Mouse (Mus musculus) heart, embryonic 16.5 days (tissue): ENCODE measurements at regions not wholly inside any gene's neighbourhood (a gene's known extent, or its start where the extent isn't known, plus 50 kb on each side); places are given as distances from the start of the nearest gene placed in this dataset.

Experiments used
- ATAC-seq: fragments of 200-750 bp; cut with Nextera tagmentation; replicated peaks from 2 replicates; pipeline ENCODE4 v1.8.0; 2017; ENCODE audit warnings: moderate number of reproducible peaks; ENCODE audit not compliant: insufficient read depth, low FRiP score; ENCODE audit errors: extremely low read depth
- H3K27ac ChIP-seq: fragments of 300-500 bp; sonication (generic); 2 replicates; pipeline ENCODE4 v1.5.1; 2014; ENCODE audit warnings: mild to moderate bottlenecking, low read length, control low read depth, moderate library complexity
- H3K27me3 ChIP-seq: fragments of 300-500 bp; sonication (generic); 2 replicates; pipeline ENCODE4 v1.6.1; 2014; ENCODE audit warnings: low read length, mixed read lengths; ENCODE audit not compliant: control insufficient read depth, insufficient read depth
- H3K36me3 ChIP-seq: fragments of 300-500 bp; sonication (generic); 2 replicates; pipeline ENCODE4 v1.6.1; 2014; ENCODE audit not compliant: control insufficient read depth, insufficient read depth
- H3K4me1 ChIP-seq: fragments of 300-500 bp; sonication (generic); 2 replicates; pipeline ENCODE4 v1.6.1; 2014; ENCODE audit warnings: low read length, mixed read lengths; ENCODE audit not compliant: control insufficient read depth, insufficient read depth
- H3K4me2 ChIP-seq: fragments of 300-500 bp; sonication (generic); 2 replicates; pipeline ENCODE4 v1.6.1; 2014; ENCODE audit warnings: low read depth, mild to moderate bottlenecking, control low read depth, low read length
- H3K4me3 ChIP-seq: fragments of 300-500 bp; sonication (generic); 2 replicates; pipeline ENCODE4 v1.5.1; 2014; ENCODE audit warnings: mild to moderate bottlenecking, control low read depth, low read length
- H3K9ac ChIP-seq: fragments of 300-500 bp; sonication (generic); 2 replicates; pipeline ENCODE4 v1.6.1; 2014; ENCODE audit warnings: low read length, control low read depth
- H3K9me3 ChIP-seq: fragments of 300-500 bp; sonication (generic); replicated peaks from 2 replicates; pipeline ENCODE4 v1.6.1; 2016; ENCODE audit warnings: low read length; ENCODE audit not compliant: control insufficient read depth
- WGBS: fragments of 180-500 bp; shearing (Covaris S2); extraction: QIAGEN DNeasy Blood & Tissue Kit; methylation state at CpG from one replicate; pipeline ENCODE4 v1.1.7; 2014; 5-methylcytosine and 5-hydroxymethylcytosine counted together

DNA sequence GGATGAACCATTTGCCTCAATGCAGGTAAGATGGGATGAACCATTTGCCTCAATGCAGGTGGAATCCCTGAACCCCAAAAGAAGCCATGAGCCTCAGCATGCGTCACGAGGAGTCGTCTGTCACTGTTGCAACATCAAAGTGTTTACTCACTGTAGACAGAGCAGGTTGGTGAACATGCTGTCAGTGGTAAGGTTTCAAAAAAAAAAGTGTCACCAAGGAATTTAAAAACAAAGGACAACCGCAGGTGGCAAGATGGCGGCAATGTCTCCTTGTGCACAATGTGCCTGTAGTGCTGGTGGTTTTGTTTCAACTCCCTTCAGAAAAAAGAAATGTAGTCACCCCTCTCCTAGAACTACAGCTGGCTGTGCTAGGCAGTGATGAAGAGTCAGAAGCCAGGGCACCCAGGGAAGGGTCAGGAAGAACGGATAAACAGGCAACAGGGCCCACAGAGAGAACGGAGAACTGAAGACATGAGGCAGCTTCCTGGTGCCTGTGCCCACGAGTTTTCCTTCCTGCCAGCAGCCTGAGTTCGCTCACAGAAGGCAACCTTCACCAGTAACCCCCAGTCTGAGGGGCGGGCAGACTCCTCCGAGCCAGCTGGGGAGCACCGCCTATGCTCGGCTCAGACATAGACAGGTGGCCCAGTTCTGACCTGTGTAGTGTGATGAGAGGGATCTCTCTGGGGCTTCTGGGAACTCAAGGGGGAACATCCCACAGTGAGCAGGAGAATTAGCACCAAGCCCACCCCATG lies 223.9 kb downstream of the Bcl11b start:
- peak; percentile 63; the same call in 1 of the 2 replicates for ATAC-seq
- WGBS: 78% methylated on average over 13 of the region's 13 CpGs

DNA sequence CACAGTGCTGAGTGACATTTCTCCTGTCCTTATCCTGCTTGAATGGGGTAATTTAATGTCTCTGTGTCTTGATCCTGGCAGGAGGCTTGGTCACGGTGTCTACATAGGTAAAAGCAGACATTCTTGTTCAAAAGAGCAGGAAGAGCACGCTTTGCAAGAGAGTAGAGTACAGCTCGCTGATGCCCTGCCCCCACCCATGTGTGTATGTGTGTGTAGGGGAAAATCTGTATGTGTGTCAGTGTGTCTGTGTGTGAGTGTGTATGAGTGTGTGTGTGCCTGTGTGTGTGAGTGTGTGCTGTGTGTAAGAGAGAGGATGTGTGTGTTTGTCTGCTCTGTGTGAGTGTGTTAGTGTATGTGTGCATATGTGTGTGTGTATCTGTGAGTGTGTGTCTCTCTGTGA lies 221.3 kb downstream of the Bcl11b start:
- no peaks in the 10 kb centered on the region for H3K27me3 ChIP-seq
- no peak overlapping the region for H3K4me3 ChIP-seq
- WGBS: 66% methylated on average over 3 of the region's 3 CpGs
- H3K27ac ChIP-seq: no peak overlapping the region
- H3K36me3 ChIP-seq: no peaks in the 10 kb centered on the region
- ATAC-seq: no peak
- H3K4me2 ChIP-seq: no peak overlapping the region
- no peak overlapping the region for H3K9ac ChIP-seq
- H3K4me1 ChIP-seq: no peaks in the 10 kb centered on the region
- no peaks in the 10 kb centered on the region for H3K9me3 ChIP-seq

More for the DNA sequence above, 223.9 kb downstream of the Bcl11b start:
- Histone ChIP-seq H3K4me2 (no peak overlapping the region), H3K36me3 (no peaks in the 10 kb centered on the region), H3K4me3 (no peak overlapping the region), H3K4me1 (no peaks in the 10 kb centered on the region), H3K27me3 (no peaks in the 10 kb centered on the region), H3K27ac (no peak overlapping the region), H3K9ac (no peak overlapping the region), H3K9me3 (no peaks in the 10 kb centered on the region)

DNA sequence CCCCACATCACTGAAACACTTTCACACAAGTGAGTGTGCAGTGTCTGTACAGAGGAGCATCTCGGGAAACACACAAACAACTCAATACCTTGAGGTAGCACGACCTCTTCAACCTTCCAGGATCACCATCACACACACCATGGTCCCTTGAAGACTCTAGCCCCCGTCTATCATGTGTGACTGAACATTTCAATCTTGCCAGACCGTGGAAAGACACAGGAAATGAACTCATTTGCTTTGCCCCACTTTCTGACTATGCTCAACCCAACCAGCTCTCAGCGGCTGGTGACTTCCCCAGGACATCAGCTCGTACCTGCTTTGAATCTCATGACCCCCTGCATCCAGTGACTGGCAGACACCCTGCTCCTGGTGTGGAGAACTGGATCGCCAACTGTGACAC lies 219.6 kb downstream of the Bcl11b start:
- 76% methylated on average over 7 of the region's 7 CpGs for WGBS
- H3K36me3 ChIP-seq: no peaks in the 10 kb centered on the region

DNA sequence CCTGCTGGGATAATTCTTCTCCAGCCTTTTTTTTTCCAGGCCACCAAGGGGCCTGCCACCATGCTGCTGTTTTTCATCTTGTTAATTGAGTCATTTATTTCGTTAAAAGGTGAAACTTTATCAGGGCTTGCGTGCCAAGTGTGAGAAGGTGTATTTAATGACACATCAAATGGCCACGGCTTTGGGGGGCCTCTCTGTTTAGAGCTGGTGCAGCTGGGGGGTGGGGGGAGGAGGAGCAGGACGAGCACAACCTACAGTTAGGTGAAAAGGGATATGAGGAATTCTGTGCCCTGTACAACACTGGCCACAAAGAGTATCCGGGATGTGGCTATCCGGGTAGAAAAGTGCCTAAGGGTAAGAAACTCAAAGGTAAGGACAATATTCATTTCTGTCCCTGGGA lies 213.6 kb downstream of the Bcl11b start:
- no peaks in the 10 kb centered on the region for H3K9me3 ChIP-seq
- H3K27me3 ChIP-seq: no peaks in the 10 kb centered on the region
- H3K36me3 ChIP-seq: no peaks in the 10 kb centered on the region
- no peak overlapping the region for H3K4me3 ChIP-seq
- no peak overlapping the region for H3K27ac ChIP-seq
- no peak overlapping the region for H3K9ac ChIP-seq
- 44% methylated on average over 6 of the region's 6 CpGs for WGBS
- no peak overlapping the region for H3K4me2 ChIP-seq
- no peaks in the 10 kb centered on the region for H3K4me1 ChIP-seq
- ATAC-seq: no peak

More for the DNA sequence above, 219.6 kb downstream of the Bcl11b start:
- H3K4me2 ChIP-seq: no peak overlapping the region
- ATAC-seq: no peak
- no peak overlapping the region for H3K27ac ChIP-seq
- no peak overlapping the region for H3K9ac ChIP-seq
- no peaks in the 10 kb centered on the region for H3K9me3 ChIP-seq
- no peaks in the 10 kb centered on the region for H3K4me1 ChIP-seq
- no peaks in the 10 kb centered on the region for H3K27me3 ChIP-seq
- H3K4me3 ChIP-seq: no peak overlapping the region

DNA sequence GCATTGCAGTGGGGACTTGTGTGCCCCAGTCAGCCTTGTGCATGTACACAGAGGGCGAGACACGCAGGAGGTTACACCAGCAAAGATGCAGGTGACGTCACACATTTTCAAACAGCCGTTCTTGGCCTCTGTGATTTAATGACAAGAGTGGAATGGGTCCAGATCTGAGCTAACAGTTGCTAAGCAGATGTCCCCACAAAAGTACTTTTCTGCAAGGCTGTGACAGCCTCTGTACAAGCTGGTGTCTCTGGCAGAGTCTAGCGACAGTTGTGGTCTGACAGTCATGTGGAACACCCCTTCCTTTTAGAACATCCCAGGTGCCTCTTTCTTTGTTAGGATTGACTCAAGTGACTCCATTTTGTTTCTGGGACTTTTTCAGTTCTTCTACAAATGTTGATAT lies 203.1 kb downstream of the Bcl11b start:
- Histone ChIP-seq H3K36me3 (no peaks in the 10 kb centered on the region), H3K9me3 (no peaks in the 10 kb centered on the region), H3K27me3 (no peaks in the 10 kb centered on the region), H3K4me1 (no peaks in the 10 kb centered on the region), H3K9ac (no peak overlapping the region), H3K4me3 (no peak overlapping the region), H3K27ac (no peak overlapping the region), H3K4me2 (no peak overlapping the region)
- 83% methylated on average over 5 of the region's 5 CpGs for WGBS
- no peak for ATAC-seq

DNA sequence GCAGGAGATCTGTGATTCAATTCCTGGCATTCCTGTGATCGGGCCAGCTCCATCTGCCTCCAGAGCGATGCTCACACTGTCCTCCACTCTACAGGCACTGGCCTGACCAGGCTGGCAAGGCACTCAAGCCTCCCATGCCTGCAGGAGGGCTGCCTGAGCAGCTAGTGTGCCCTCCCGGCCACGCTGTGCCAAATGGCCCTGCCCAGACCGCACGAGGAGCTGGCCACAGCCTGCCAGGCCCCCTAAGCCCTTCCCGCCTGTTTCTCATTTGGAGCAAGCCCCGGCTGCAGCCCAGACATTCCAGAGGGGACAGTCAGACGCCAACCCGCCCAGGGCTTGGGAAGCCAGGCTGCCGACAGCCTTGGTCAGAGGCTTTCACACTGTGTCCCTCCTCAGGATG lies 195.8 kb downstream of the Bcl11b start:
- Histone ChIP-seq H3K4me3 (no peak overlapping the region), H3K27ac (no peak overlapping the region), H3K36me3 (no peaks in the 10 kb centered on the region), H3K9ac (no peak overlapping the region), H3K9me3 (no peaks in the 10 kb centered on the region), H3K4me2 (no peak overlapping the region), H3K4me1 (no peaks in the 10 kb centered on the region), H3K27me3 (peaks cover 5% of the 10 kb centered on the region; the same call in 1 of the 2 replicates)
- 7% methylated on average over 11 of the region's 11 CpGs for WGBS
- 0 out of 2 replicates have a peak, but pooled peaks have one; percentile 14 for ATAC-seq

DNA sequence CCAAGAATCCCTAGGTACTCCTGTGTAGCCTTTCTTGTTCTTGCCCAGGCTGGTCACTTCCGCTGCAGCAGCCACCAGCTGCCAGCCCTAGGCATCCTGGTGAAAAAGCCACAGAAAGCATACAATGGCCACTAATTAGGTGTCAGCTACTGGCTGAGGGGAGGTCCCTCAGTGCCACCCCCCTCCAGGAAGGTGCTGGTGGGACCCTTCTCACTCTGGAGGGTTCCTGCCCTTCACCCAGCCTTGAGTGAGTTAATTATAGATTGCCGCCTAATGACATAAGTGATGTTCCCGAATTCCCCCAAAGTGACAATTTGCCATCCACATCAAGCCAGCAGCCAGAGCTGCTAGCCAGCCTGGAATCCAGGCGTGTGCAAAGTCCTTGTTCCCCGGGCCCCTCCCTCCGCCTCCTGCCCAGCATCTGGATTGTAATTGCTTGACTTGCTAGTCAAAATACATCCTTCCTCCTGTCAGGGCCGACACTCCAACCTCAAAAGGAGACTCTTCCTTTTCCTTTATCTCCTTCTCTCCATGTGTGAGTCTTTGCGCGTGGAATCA lies 195.2 kb downstream of the Bcl11b start:
- Histone ChIP-seq H3K36me3 (no peaks in the 10 kb centered on the region), H3K4me1 (no peaks in the 10 kb centered on the region), H3K27me3 (peaks cover 5% of the 10 kb centered on the region; the same call in 1 of the 2 replicates), H3K4me3 (no peak overlapping the region), H3K4me2 (no peak overlapping the region), H3K27ac (no peak overlapping the region), H3K9ac (no peak overlapping the region), H3K9me3 (no peaks in the 10 kb centered on the region)
- no peak for ATAC-seq
- 46% methylated on average over 9 of the region's 9 CpGs for WGBS

DNA sequence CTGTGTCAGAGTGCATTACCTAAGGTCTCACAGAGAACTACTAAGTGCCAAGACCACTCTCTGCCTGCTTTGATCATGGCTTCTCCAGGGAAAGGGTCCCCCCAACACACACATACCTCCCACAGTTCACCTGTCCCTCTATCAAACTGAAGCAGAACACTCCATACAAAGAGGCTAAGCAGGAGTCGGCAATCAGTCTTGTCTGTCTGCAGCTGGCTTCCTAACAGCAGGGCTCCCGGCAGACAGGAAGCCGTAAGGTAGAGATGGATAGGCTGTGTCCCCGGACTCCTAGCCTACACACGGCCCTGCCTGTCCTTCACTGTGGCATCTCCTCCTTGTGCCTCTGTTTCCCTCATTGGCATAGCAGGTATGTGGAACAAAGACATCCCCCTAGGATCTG lies 192.2 kb downstream of the Bcl11b start:
- H3K4me3 ChIP-seq: no peak overlapping the region
- H3K4me1 ChIP-seq: no peaks in the 10 kb centered on the region
- H3K9ac ChIP-seq: no peak overlapping the region
- no peak for ATAC-seq
- no peaks in the 10 kb centered on the region for H3K36me3 ChIP-seq
- H3K27me3 ChIP-seq: peaks cover 5% of the 10 kb centered on the region; the same call in 1 of the 2 replicates
- WGBS: 30% methylated on average over 5 of the region's 5 CpGs
- no peaks in the 10 kb centered on the region for H3K9me3 ChIP-seq
- H3K27ac ChIP-seq: no peak overlapping the region
- H3K4me2 ChIP-seq: no peak overlapping the region

DNA sequence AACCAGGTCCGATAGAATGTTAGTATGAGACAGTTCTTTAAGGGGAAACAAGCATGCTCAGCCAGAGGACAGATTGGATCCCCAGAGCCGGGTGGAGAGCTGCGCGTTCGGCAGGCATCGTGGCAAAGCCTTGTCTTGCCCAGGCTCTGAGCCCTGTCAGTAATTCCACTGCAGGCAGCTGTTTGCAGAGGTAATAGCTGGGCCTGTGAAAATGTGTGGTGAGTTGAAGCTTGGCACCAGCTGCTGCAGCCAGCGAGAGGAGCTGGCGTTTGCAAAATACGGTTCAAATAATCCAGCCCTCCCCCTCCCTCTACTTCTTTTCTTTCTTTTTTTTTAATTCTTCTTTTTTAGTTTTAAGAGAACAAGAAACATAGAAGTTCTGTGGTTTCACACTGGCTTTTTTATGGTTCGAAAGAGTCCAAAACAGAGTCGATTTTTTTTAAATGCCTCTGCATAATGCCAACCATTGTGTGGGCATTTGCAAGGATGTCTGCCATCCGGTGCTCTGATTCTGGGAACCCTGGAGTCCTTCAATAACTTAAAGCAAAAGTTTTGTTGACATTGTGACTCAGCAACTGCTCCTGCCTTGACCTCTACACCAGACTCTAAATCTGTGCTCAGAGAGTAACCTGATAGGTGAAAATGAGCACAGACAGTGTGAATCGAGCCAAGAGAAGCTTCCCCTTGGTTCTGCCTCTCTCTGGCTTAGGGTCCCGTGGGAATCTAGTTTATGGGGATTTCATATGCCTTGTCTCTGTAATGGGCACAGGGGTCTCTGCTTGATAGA lies 190.7 kb downstream of the Bcl11b start:
- no peaks in the 10 kb centered on the region for H3K4me1 ChIP-seq
- H3K36me3 ChIP-seq: no peaks in the 10 kb centered on the region
- WGBS: 69% methylated on average over 14 of the region's 14 CpGs
- ATAC-seq: no peak
- H3K27ac ChIP-seq: no peak overlapping the region
- H3K9me3 ChIP-seq: no peaks in the 10 kb centered on the region; the same call in 1 of the 2 replicates
- H3K4me2 ChIP-seq: no peak overlapping the region
- H3K9ac ChIP-seq: no peak overlapping the region
- H3K27me3 ChIP-seq: no peaks in the 10 kb centered on the region; the same call in 1 of the 2 replicates
- H3K4me3 ChIP-seq: no peak overlapping the region
